Mouse (Mus musculus): ENCODE data around the gene Nr1d1. TPM values are rescaled to one million over a fixed set of nuclear protein-coding genes. Genes with fewer than 3 reads are reported as not detected.

Gene Nr1d1
- polyA plus RNA-seq, 1 experiment from 2014 or later: 6.4 TPM

DNA sequence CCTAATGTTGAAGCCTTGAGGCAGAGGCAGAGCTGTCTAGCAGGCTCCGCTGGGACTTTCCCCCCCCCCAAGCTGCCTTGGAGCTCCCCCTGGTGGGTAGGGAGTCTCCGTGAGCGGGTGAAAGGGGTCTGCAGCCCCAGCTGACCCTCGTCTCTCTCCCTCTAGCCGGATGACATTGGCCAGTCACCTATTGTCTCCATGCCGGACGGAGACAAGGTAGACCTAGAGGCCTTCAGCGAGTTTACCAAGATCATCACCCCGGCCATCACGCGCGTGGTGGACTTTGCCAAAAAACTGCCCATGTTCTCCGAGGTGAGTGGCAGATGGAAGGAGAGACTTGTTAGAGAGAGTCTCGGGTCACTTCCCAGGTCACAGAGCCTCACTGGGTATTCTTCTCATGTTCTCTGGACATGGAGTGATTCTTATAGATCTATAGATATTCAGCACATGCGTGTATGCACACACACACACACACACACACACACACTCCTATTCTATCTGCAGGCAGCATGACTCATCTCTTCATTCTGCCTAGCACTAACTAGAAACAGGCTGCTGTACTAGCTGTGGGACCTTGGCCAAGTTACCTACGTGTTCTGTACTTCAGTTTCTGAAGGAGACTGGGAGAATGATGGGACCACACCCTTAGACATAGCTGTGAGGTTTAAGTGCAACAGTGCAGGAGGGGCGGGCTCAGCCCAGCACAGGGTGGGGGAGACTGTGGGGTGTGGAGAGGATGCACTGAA, 12.2 kb downstream of the Nr1d1 start:
- no peak overlapping the region for H3K27ac ChIP-seq (ENCODE audit: poor library complexity, severe bottlenecking)
- ATAC-seq (ENCODE audit: insufficient number of reproducible peaks, low FRiP score): no peak
- H3K4me1 ChIP-seq (replicated peaks): peaks cover 39% of the 10 kb centered on the region

DNA sequence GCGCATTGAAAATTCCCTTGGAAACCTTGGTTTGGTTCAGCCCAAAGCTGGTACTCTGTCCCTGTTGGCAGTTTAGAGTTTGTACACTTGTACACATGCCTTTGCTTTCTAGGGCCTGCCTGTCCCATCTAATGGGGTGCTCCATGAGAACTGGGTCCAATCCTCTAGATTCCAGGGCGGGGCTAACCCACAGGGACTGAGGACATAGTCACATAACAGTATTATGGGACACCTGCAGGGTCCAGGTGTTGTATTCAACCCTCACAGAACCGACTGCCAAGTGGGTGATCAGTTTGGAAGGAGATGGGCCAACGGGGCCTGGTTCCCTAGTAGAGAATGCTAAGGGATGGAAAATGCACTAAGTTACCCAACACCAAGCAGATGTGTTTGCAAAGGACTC, 13.2 kb downstream of the Nr1d1 start:
- Histone ChIP-seq H3K9ac (no peak overlapping the region), H3K9me3 (replicated peaks) (no peaks in the 10 kb centered on the region), H3K4me2 (no peak overlapping the region), H3K4me1 (replicated peaks) (peaks cover 30% of the 10 kb centered on the region), H3K36me3 (peaks cover 74% of the 10 kb centered on the region), H3K27ac (ENCODE audit: poor library complexity, severe bottlenecking) (no peak overlapping the region), H3K4me3 (no peak overlapping the region), H3K27me3 (replicated peaks) (no peaks in the 10 kb centered on the region)
- 88% methylated on average over 4 of the region's 4 CpGs for WGBS
- ATAC-seq (ENCODE audit: insufficient number of reproducible peaks, low FRiP score): no peak

More for the DNA sequence above, 12.2 kb downstream of the Nr1d1 start:
- H3K4me2 ChIP-seq: no peak overlapping the region
- H3K9me3 ChIP-seq (replicated peaks): no peaks in the 10 kb centered on the region
- 0 out of 2 replicates have a peak overlapping the region, but pooled peaks have one; percentile 29 for H3K9ac ChIP-seq
- H3K4me3 ChIP-seq: no peak overlapping the region
- WGBS: 61% methylated on average over 17 of the region's 17 CpGs
- peaks cover 65% of the 10 kb centered on the region for H3K36me3 ChIP-seq
- H3K27me3 ChIP-seq (replicated peaks): no peaks in the 10 kb centered on the region

GRCm38 (mm10) chr11:98756711-98757110, 18.4 kb downstream of the Nr1d1 start:
- WGBS: 68% methylated on average over 12 of the region's 12 CpGs
- ATAC-seq (ENCODE audit: insufficient number of reproducible peaks, low FRiP score): no peak

DNA sequence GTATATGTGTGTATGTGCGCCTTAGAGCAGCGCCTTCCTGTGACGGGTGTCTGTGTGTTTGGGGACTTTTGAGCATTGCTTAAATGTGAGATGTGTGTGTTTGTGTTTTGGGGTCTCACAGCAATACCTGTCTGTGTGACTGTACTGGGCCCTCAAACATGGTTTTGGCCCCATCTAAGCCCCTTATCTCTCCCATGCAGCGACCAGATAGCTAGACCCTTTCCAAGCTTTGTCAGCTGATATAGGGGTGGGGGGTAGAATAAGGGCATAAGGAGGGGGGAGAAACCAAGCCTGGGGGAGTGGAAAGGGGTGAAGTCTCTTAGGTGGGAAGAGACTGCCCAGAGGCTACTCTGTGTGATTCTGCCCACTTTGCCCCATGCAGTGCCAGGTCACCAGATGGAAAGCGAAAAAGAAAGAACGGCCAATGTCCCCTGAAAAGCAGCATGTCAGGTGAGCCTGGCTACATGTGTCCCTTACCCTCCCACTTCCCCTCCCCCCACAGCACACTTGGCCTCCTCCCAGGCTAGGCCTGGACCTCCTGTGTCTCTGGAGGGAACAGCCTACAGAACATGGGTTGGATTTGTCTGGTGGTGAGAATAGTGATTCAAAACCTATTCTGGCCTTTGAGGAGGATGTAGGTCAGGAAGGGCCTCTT, 19.3 kb downstream of the Nr1d1 start:
- H3K9ac ChIP-seq: peak overlapping the region; percentile 51; the same call in 1 of the 2 replicates
- H3K36me3 ChIP-seq: peaks cover 53% of the 10 kb centered on the region
- peaks cover 59% of the 10 kb centered on the region for H3K4me1 ChIP-seq (replicated peaks)
- H3K4me2 ChIP-seq: 0 out of 2 replicates have a peak overlapping the region, but pooled peaks have one; percentile 11
- WGBS: 74% methylated on average over 6 of the region's 6 CpGs
- H3K27ac ChIP-seq (ENCODE audit: poor library complexity, severe bottlenecking): peak overlapping the region; percentile 13; the same call in 1 of the 2 replicates
- no peaks in the 10 kb centered on the region for H3K9me3 ChIP-seq (replicated peaks)
- H3K27me3 ChIP-seq (replicated peaks): no peaks in the 10 kb centered on the region
- ATAC-seq (ENCODE audit: insufficient number of reproducible peaks, low FRiP score): no peak
- H3K4me3 ChIP-seq: no peak overlapping the region

More at GRCm38 (mm10) chr11:98756711-98757110, 18.4 kb downstream of the Nr1d1 start:
- Histone ChIP-seq H3K4me3 (no peak overlapping the region), H3K27ac (ENCODE audit: poor library complexity, severe bottlenecking) (no peak overlapping the region), H3K9me3 (replicated peaks) (no peaks in the 10 kb centered on the region), H3K9ac (no peak overlapping the region; the same call in 1 of the 2 replicates), H3K36me3 (peaks cover 61% of the 10 kb centered on the region), H3K4me2 (no peak overlapping the region), H3K27me3 (replicated peaks) (no peaks in the 10 kb centered on the region), H3K4me1 (replicated peaks) (peaks cover 51% of the 10 kb centered on the region)

DNA sequence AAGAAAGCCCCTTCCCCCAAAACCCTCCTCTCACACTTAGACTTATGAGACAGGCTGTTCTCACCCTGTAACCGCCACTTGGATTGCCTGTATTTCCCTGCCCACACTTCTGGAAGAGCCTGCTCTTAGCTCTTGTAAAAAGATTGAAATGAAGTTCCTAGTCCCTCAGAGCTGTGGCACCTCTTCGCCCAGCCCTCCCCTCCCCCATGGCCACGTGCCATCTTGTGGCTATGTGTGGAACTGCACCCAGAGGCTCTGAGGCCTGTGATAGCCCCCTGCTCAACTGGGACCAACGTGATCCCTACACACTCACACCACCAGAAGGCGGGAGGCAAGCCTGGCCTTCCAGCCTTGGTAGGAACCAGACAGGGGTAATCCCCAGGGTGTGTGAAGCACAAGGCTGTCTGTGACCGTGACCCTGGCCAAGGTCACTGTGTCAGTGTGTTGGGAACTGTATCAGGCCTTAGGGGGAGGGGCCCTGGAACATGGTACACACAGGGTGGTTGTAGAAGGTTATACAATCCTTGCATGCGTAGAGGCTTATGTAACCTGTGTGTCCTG, 20.4 kb downstream of the Nr1d1 start:
- peak overlapping the region; percentile 84 for H3K27ac ChIP-seq (ENCODE audit: poor library complexity, severe bottlenecking)
- no peaks in the 10 kb centered on the region for H3K27me3 ChIP-seq (replicated peaks)
- WGBS: 19% methylated on average over 7 of the region's 7 CpGs
- H3K9ac ChIP-seq: peak overlapping the region; percentile 28; the same call in 1 of the 2 replicates
- peak; percentile 40 for ATAC-seq (ENCODE audit: insufficient number of reproducible peaks, low FRiP score)
- no peaks in the 10 kb centered on the region for H3K9me3 ChIP-seq (replicated peaks)
- no peak overlapping the region for H3K4me3 ChIP-seq
- H3K4me2 ChIP-seq: peak overlapping the region; percentile 16; the same call in 1 of the 2 replicates
- H3K4me1 ChIP-seq (replicated peaks): peaks cover 71% of the 10 kb centered on the region
- peaks cover 42% of the 10 kb centered on the region for H3K36me3 ChIP-seq

- H3K4me1 ChIP-seq (replicated peaks): peaks cover 76% of the 10 kb centered on the region
Observed at GRCm38 (mm10) chr11:98754151-98754620, 20.9 kb downstream of the Nr1d1 start.

GRCm38 (mm10) chr11:98753264-98753663, 21.9 kb downstream of the Nr1d1 start:
- Histone ChIP-seq H3K4me3 (no peak overlapping the region), H3K9ac (peak overlapping the region; percentile 28; the same call in 1 of the 2 replicates), H3K4me2 (no peak overlapping the region), H3K36me3 (peaks cover 32% of the 10 kb centered on the region), H3K27ac (ENCODE audit: poor library complexity, severe bottlenecking) (peak overlapping the region; percentile 84; the same call in 1 of the 2 replicates), H3K27me3 (replicated peaks) (no peaks in the 10 kb centered on the region), H3K4me1 (replicated peaks) (peaks cover 85% of the 10 kb centered on the region), H3K9me3 (replicated peaks) (no peaks in the 10 kb centered on the region)
- no peak for ATAC-seq (ENCODE audit: insufficient number of reproducible peaks, low FRiP score)
- 89% methylated on average over 5 of the region's 5 CpGs for WGBS

More at GRCm38 (mm10) chr11:98754151-98754620, 20.9 kb downstream of the Nr1d1 start:
- H3K9ac ChIP-seq: peak overlapping the region; percentile 28
- ATAC-seq (ENCODE audit: insufficient number of reproducible peaks, low FRiP score): no peak
- no peak overlapping the region for H3K4me3 ChIP-seq
- 56% methylated on average over 9 of the region's 9 CpGs for WGBS
- peak overlapping the region; percentile 16 for H3K4me2 ChIP-seq
- H3K27me3 ChIP-seq (replicated peaks): no peaks in the 10 kb centered on the region
- no peaks in the 10 kb centered on the region for H3K9me3 ChIP-seq (replicated peaks)
- peak overlapping the region; percentile 84 for H3K27ac ChIP-seq (ENCODE audit: poor library complexity, severe bottlenecking)
- peaks cover 40% of the 10 kb centered on the region for H3K36me3 ChIP-seq

DNA sequence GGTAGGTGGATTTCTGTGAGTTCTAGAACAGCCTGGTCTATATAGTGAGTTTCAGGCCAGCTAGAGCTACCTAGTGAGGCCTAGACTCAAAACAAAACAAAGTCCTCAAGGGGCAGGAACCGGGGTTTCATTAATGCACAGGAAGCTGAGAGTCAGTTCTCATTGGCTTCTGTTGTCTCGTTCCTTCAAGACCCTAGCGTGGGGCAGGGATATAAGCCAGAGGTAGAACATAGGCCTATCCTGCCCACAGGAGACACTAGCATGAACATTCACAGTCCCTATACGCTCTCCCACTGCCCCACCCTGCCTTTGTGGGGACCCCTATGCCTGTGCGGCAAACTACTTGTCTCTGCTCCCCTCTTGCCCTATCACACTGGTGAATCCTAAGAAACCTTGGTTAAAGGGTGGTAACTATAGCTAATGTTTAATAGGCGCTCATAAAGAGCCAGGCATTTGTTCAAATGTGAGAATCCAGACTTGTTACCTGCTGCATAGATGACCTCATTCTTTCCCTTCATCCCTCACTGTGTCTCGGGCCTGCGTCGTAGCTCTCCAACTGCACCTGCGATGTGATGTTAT, 22.5 kb downstream of the Nr1d1 start:
- Histone ChIP-seq H3K9me3 (replicated peaks) (no peaks in the 10 kb centered on the region), H3K4me1 (replicated peaks) (peaks cover 91% of the 10 kb centered on the region), H3K27ac (ENCODE audit: poor library complexity, severe bottlenecking) (peak overlapping the region; percentile 57), H3K9ac (0 out of 2 replicates have a peak overlapping the region, but pooled peaks have one; percentile 53), H3K27me3 (replicated peaks) (no peaks in the 10 kb centered on the region), H3K36me3 (peaks cover 28% of the 10 kb centered on the region), H3K4me2 (0 out of 2 replicates have a peak overlapping the region, but pooled peaks have one; percentile 56), H3K4me3 (no peak overlapping the region)
- no peak for ATAC-seq (ENCODE audit: insufficient number of reproducible peaks, low FRiP score)
- WGBS: 77% methylated on average over 10 of the region's 10 CpGs

GRCm38 (mm10) chr11:98751221-98751782, 23.8 kb downstream of the Nr1d1 start:
- Histone ChIP-seq H3K27ac (ENCODE audit: poor library complexity, severe bottlenecking) (peak overlapping the region; percentile 95), H3K27me3 (replicated peaks) (no peaks in the 10 kb centered on the region), H3K4me2 (peak overlapping the region; percentile 56), H3K9ac (peak overlapping the region; percentile 67), H3K36me3 (peaks cover 17% of the 10 kb centered on the region), H3K9me3 (replicated peaks) (no peaks in the 10 kb centered on the region), H3K4me1 (replicated peaks) (peaks cover 98% of the 10 kb centered on the region), H3K4me3 (peak overlapping the region; percentile 16)
- ATAC-seq (ENCODE audit: insufficient number of reproducible peaks, low FRiP score): peak; percentile 68
- WGBS: 6% methylated on average over 6 of the region's 6 CpGs

DNA sequence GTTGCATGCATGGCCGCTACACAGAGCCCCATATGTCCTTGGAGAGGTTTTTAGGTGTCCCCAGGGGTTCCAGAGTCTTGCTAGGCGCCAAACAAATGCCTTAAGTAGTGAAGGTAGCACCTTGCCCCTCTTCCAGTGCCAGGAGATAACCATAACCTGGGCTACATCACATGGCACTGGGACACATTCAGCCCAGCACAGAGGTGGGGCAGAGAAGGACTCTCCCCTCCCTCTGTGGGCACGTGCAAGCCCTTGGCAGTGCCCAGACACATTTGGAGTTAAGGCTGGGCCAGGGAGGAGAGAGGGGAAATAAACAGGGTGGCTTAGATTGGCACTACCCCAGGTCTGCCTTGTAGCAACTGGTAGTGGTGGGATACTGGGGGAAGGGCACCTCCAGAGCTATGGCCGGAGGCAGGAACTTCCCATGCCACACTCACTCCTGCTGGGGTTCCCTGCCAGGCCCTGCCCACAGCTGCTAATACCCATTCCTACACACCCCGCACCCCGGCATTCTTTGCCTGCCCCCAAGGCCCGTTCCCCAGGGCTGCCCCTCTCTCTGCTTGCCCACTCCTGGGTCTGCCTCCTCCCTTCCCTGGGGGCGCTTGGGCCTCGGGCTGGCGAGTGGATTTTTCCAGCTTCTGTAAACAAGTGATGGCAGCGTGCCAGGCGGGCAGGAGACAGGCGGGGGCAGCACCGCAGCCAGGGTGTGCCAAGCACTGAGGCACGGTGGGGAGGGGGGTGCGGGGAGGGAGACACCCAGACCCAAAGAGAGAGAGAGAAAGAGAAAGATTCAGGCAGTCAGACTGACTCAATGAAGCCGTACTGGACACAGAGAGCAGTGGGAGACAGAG, 24.6 kb downstream of the Nr1d1 start:
- H3K9ac ChIP-seq: peak overlapping the region; percentile 67
- WGBS: 23% methylated on average over 17 of the region's 17 CpGs
- ATAC-seq (ENCODE audit: insufficient number of reproducible peaks, low FRiP score): no peak

More for the DNA sequence above, 24.6 kb downstream of the Nr1d1 start:
- Histone ChIP-seq H3K4me1 (replicated peaks) (peaks cover 98% of the 10 kb centered on the region), H3K27me3 (replicated peaks) (no peaks in the 10 kb centered on the region), H3K27ac (ENCODE audit: poor library complexity, severe bottlenecking) (peak overlapping the region; percentile 95), H3K9me3 (replicated peaks) (no peaks in the 10 kb centered on the region), H3K4me2 (peak overlapping the region; percentile 56), H3K36me3 (peaks cover 13% of the 10 kb centered on the region), H3K4me3 (peak overlapping the region; percentile 16; the same call in 1 of the 2 replicates)
